Mouse (Mus musculus): ENCODE measurements around the gene Dusp10. TPM values are rescaled to one million over a fixed set of nuclear protein-coding genes. Genes with fewer than 3 reads are reported as not detected.

The Dusp10 gene
- total and polyA plus RNA-seq, 2 experiments from 2014 or later = 4.5 to 10.5 TPM

- H3K9me3 ChIP-seq (ENCODE audit: low read length) = no peaks in the 10 kb centered on the region
These were observed 26.2 kb downstream of the Dusp10 start for GRCm38 (mm10) chr1:184039301-184039700.

GRCm38 (mm10) chr1:184040181-184040580 lies 27.1 kb downstream of the Dusp10 start:
- H3K27ac ChIP-seq (ENCODE audit: low read depth, low read length) = no peak overlapping the region
- H3K27me3 ChIP-seq (ENCODE audit: insufficient read depth, low read length) = no peaks in the 10 kb centered on the region
- no peaks in the 10 kb centered on the region for H3K9me3 ChIP-seq (ENCODE audit: low read length)
- no peak for ATAC-seq (ENCODE audit: low FRiP score)
- H3K9ac ChIP-seq (replicated peaks; ENCODE audit: low read length, poor library complexity, severe bottlenecking) = no peak overlapping the region
- H3K4me1 ChIP-seq (ENCODE audit: insufficient read depth, low read length) = 0 out of 2 replicates have a peak, but pooled peaks cover 6% of the 10 kb centered on the region
- WGBS = 78% methylated on average over 11 of the region's 11 CpGs
- H3K4me2 ChIP-seq (ENCODE audit: low read depth, low read length, poor library complexity, severe bottlenecking) = no peak overlapping the region
- H3K4me3 ChIP-seq (ENCODE audit: low read depth, low read length) = no peak overlapping the region
- TF ChIP-seq CTCF (IDR thresholded peaks at IDR 0.05) = no peak
- H3K36me3 ChIP-seq (ENCODE audit: insufficient read depth, low read length) = no peaks in the 10 kb centered on the region
- no peak for DNase-seq (ENCODE audit: low spot score)

More at GRCm38 (mm10) chr1:184039301-184039700, 26.2 kb downstream of the Dusp10 start:
- no peaks in the 10 kb centered on the region for H3K36me3 ChIP-seq (ENCODE audit: insufficient read depth, low read length)
- H3K4me1 ChIP-seq (ENCODE audit: insufficient read depth, low read length) = 0 out of 2 replicates have a peak, but pooled peaks cover 6% of the 10 kb centered on the region
- H3K4me2 ChIP-seq (ENCODE audit: low read depth, low read length, poor library complexity, severe bottlenecking) = 0 out of 2 replicates have a peak overlapping the region, but pooled peaks have one; percentile 18
- no peak overlapping the region for H3K27ac ChIP-seq (ENCODE audit: low read depth, low read length)
- no peak overlapping the region for H3K9ac ChIP-seq (replicated peaks; ENCODE audit: low read length, poor library complexity, severe bottlenecking)
- DNase-seq (ENCODE audit: low spot score) = no peak
- no peak for TF ChIP-seq CTCF (IDR thresholded peaks at IDR 0.05)
- WGBS = 95% methylated on average over 10 of the region's 10 CpGs
- no peak for ATAC-seq (ENCODE audit: low FRiP score)
- H3K27me3 ChIP-seq (ENCODE audit: insufficient read depth, low read length) = no peaks in the 10 kb centered on the region
- no peak overlapping the region for H3K4me3 ChIP-seq (ENCODE audit: low read depth, low read length)

- DNase-seq (ENCODE audit: low spot score) (no peak), ATAC-seq (ENCODE audit: low FRiP score) (no peak)
- no peak overlapping the region for H3K4me2 ChIP-seq (ENCODE audit: low read depth, low read length, poor library complexity, severe bottlenecking)
- H3K9ac ChIP-seq (replicated peaks; ENCODE audit: low read length, poor library complexity, severe bottlenecking) = no peak overlapping the region
- H3K9me3 ChIP-seq (ENCODE audit: low read length) = no peaks in the 10 kb centered on the region
- H3K4me3 ChIP-seq (ENCODE audit: low read depth, low read length) = no peak overlapping the region
- no peaks in the 10 kb centered on the region for H3K27me3 ChIP-seq (ENCODE audit: insufficient read depth, low read length)
- H3K27ac ChIP-seq (ENCODE audit: low read depth, low read length) = no peak overlapping the region
- WGBS = 73% methylated on average over 1 of the region's 1 CpGs
- H3K36me3 ChIP-seq (ENCODE audit: insufficient read depth, low read length) = no peaks in the 10 kb centered on the region
- H3K4me1 ChIP-seq (ENCODE audit: insufficient read depth, low read length) = 0 out of 2 replicates have a peak, but pooled peaks cover 3% of the 10 kb centered on the region
- TF ChIP-seq CTCF (IDR thresholded peaks at IDR 0.05) = no peak
These were observed 27.8 kb downstream of the Dusp10 start for GRCm38 (mm10) chr1:184040906-184041305.

- Histone ChIP-seq H3K36me3 (ENCODE audit: insufficient read depth, low read length) (no peaks in the 10 kb centered on the region), H3K9ac (replicated peaks; ENCODE audit: low read length, poor library complexity, severe bottlenecking) (no peak overlapping the region), H3K27ac (ENCODE audit: low read depth, low read length) (no peak overlapping the region), H3K4me3 (ENCODE audit: low read depth, low read length) (no peak overlapping the region), H3K27me3 (ENCODE audit: insufficient read depth, low read length) (no peaks in the 10 kb centered on the region), H3K9me3 (ENCODE audit: low read length) (no peaks in the 10 kb centered on the region), H3K4me1 (ENCODE audit: insufficient read depth, low read length) (no peaks in the 10 kb centered on the region), H3K4me2 (ENCODE audit: low read depth, low read length, poor library complexity, severe bottlenecking) (0 out of 2 replicates have a peak overlapping the region, but pooled peaks have one; percentile 7)
- ATAC-seq (ENCODE audit: low FRiP score) (no peak), DNase-seq (ENCODE audit: low spot score) (peak; percentile 33)
- TF ChIP-seq CTCF (IDR thresholded peaks at IDR 0.05) = no peak
- WGBS = 62% methylated on average over 9 of the region's 9 CpGs
These were observed 28.9 kb downstream of the Dusp10 start for GRCm38 (mm10) chr1:184041778-184042573.

GRCm38 (mm10) chr1:184042745-184043144 lies 29.6 kb downstream of the Dusp10 start:
- H3K9ac ChIP-seq (replicated peaks; ENCODE audit: low read length, poor library complexity, severe bottlenecking) = no peak overlapping the region
- no peaks in the 10 kb centered on the region for H3K36me3 ChIP-seq (ENCODE audit: insufficient read depth, low read length)
- TF ChIP-seq CTCF (IDR thresholded peaks at IDR 0.05) = no peak
- WGBS = 77% methylated on average over 9 of the region's 9 CpGs
- no peak overlapping the region for H3K27ac ChIP-seq (ENCODE audit: low read depth, low read length)
- no peaks in the 10 kb centered on the region for H3K27me3 ChIP-seq (ENCODE audit: insufficient read depth, low read length)
- DNase-seq (ENCODE audit: low spot score) = no peak
- H3K4me1 ChIP-seq (ENCODE audit: insufficient read depth, low read length) = no peaks in the 10 kb centered on the region
- H3K4me2 ChIP-seq (ENCODE audit: low read depth, low read length, poor library complexity, severe bottlenecking) = no peak overlapping the region
- no peak overlapping the region for H3K4me3 ChIP-seq (ENCODE audit: low read depth, low read length)
- no peaks in the 10 kb centered on the region for H3K9me3 ChIP-seq (ENCODE audit: low read length)
- no peak for ATAC-seq (ENCODE audit: low FRiP score)

- DNase-seq (ENCODE audit: low spot score) = no peak
- TF ChIP-seq CTCF (IDR thresholded peaks at IDR 0.05) = no peak
- Histone ChIP-seq H3K4me1 (ENCODE audit: insufficient read depth, low read length) (no peaks in the 10 kb centered on the region), H3K4me2 (ENCODE audit: low read depth, low read length, poor library complexity, severe bottlenecking) (no peak overlapping the region), H3K27ac (ENCODE audit: low read depth, low read length) (no peak overlapping the region), H3K9ac (replicated peaks; ENCODE audit: low read length, poor library complexity, severe bottlenecking) (no peak overlapping the region), H3K27me3 (ENCODE audit: insufficient read depth, low read length) (no peaks in the 10 kb centered on the region), H3K4me3 (ENCODE audit: low read depth, low read length) (no peak overlapping the region), H3K9me3 (ENCODE audit: low read length) (no peaks in the 10 kb centered on the region), H3K36me3 (ENCODE audit: insufficient read depth, low read length) (no peaks in the 10 kb centered on the region)
- no peak for ATAC-seq (ENCODE audit: low FRiP score)
- 80% methylated on average over 6 of the region's 6 CpGs for WGBS
These were observed 30.3 kb downstream of the Dusp10 start for GRCm38 (mm10) chr1:184043391-184043790.
